20 mouse cellular contexts compared by ENCODE assay signal in genomic region chr8:81800792-81801191, GRCm38 (mm10).
DNase-seq lines count a peak whose midpoint lies in the region; ATAC-seq and TF ChIP-seq lines count a peak whose summit lies in the region.
"Had no signal": no experiment of that assay in that cellular context is flagged by ENCODE, and none has a peak within 500 bp of the region (broad histone marks: within the 10 kb centered on the region; RNA-seq: fewer than 3 reads in every experiment).

No protein-coding gene starts in this region.

- H3K4me3 ChIP-seq in kidney, embryonic 15.5 days (replicated peaks): no peak overlapping the region
- no peak overlapping the region for H3K4me3 ChIP-seq in neural tube, embryonic 11.5 days (ENCODE audit: low read depth, low read length)
- H3K4me3 ChIP-seq in CH12.LX (replicated peaks in 1 of 3; ENCODE audit: low read depth in 2 of 3, low read length in 2 of 3, poor library complexity in 1 of 3): no peak overlapping the region
- H3K4me3 ChIP-seq: embryonic facial prominence, embryonic 12.5 days; forebrain, embryonic 12.5 days; heart, embryonic 12.5 days; hindbrain, embryonic 12.5 days; intestine, embryonic 15.5 days had no signal

- no peaks in the 10 kb centered on the region for H3K36me3 ChIP-seq in kidney, embryonic 15.5 days
- H3K36me3 ChIP-seq in neural tube, embryonic 11.5 days (ENCODE audit: control insufficient read depth, insufficient read depth, low read length): no peaks in the 10 kb centered on the region
- H3K36me3 ChIP-seq in CH12.LX (replicated peaks in 1 of 2; ENCODE audit: control insufficient read depth in 1 of 2, insufficient read depth in 1 of 2, low read length in 1 of 2): peaks cover 0 to 4% of the 10 kb centered on the region in 2 experiments
- H3K36me3 ChIP-seq: embryonic facial prominence, embryonic 12.5 days; forebrain, embryonic 12.5 days; heart, embryonic 12.5 days; hindbrain, embryonic 12.5 days; intestine, embryonic 15.5 days had no signal

- DNase-seq in kidney, adult 9 months: no peak
- DNase-seq in neural tube, embryonic 11.5 days (ENCODE audit: low spot score): no peak
- DNase-seq in neural tube, embryonic 10.5 days (ENCODE audit: extremely low spot score, low spot score): no peak
- peak; percentile 60 for DNase-seq in CH12.LX (ENCODE audit: extremely low read depth)
- no peak for DNase-seq in layer of hippocampus, adult 9-11 months
- DNase-seq: adrenal gland, postnatal 10 days; cerebellum, adult 11 months; cerebellum, adult 8-10 months; cerebellum, postnatal 14 days; embryo, embryonic 11 days; gastrocnemius, postnatal 10 days had no signal

- TF ChIP-seq RAD21 in CH12.LX (IDR thresholded peaks at IDR 0.05; ENCODE audit: low read depth, low read length): no peak

- TF ChIP-seq EP300 in CH12.LX (IDR thresholded peaks at IDR 0.05; ENCODE audit: low read length): peak; percentile 88

- H3K9me3 ChIP-seq in kidney, embryonic 15.5 days (replicated peaks): no peaks in the 10 kb centered on the region
- H3K9me3 ChIP-seq in neural tube, embryonic 11.5 days (ENCODE audit: control insufficient read depth, low read length): no peaks in the 10 kb centered on the region
- peaks cover 8% of the 10 kb centered on the region for H3K9me3 ChIP-seq in CH12.LX (replicated peaks; ENCODE audit: low read length)
- H3K9me3 ChIP-seq: embryonic facial prominence, embryonic 12.5 days; forebrain, embryonic 12.5 days; heart, embryonic 12.5 days; hindbrain, embryonic 12.5 days; intestine, embryonic 15.5 days had no signal

- H3K27ac ChIP-seq in kidney, embryonic 15.5 days: no peak overlapping the region
- no peak overlapping the region for H3K27ac ChIP-seq in neural tube, embryonic 11.5 days (ENCODE audit: low read depth, low read length)
- H3K27ac ChIP-seq in CH12.LX (ENCODE audit: insufficient read depth, low read depth): no peak overlapping the region
- H3K27ac ChIP-seq: embryonic facial prominence, embryonic 12.5 days; forebrain, embryonic 12.5 days; hindbrain, embryonic 12.5 days; hindbrain, postnatal 0 days; intestine, embryonic 15.5 days had no signal

- TF ChIP-seq POLR2A in CH12.LX (IDR thresholded peaks at IDR 0.05; ENCODE audit: low read depth, low read length): no peak

- no peaks in the 10 kb centered on the region for H3K79me2 ChIP-seq in CH12.LX (replicated peaks; ENCODE audit: control insufficient read depth, extremely low read depth, insufficient read depth, poor library complexity, severe bottlenecking)

- no peak for TF ChIP-seq CTCF in CH12.LX (conservative IDR thresholded peaks at IDR 0.05 in 1 of 2, IDR thresholded peaks at IDR 0.05 in 1 of 2; ENCODE audit: low read depth in 2 of 2, low read length in 2 of 2)

- H3K4me1 ChIP-seq in kidney, embryonic 15.5 days: peaks cover 8% of the 10 kb centered on the region
- peaks cover 2% of the 10 kb centered on the region; the same call in 1 of the 2 replicates for H3K4me1 ChIP-seq in neural tube, embryonic 11.5 days (ENCODE audit: control insufficient read depth, insufficient read depth, low read length)
- H3K4me1 ChIP-seq in CH12.LX (ENCODE audit: control insufficient read depth in 1 of 2, insufficient read depth in 2 of 2): peaks cover 9 to 41% of the 10 kb centered on the region in 2 experiments; a peak in 3 of 4 replicates
- H3K4me1 ChIP-seq: embryonic facial prominence, embryonic 12.5 days; forebrain, embryonic 12.5 days; hindbrain, embryonic 12.5 days; intestine, embryonic 15.5 days had no signal

- dilution Hi-C loops in CH12.LX (cut with MboI; ENCODE audit: extremely low pct_ligation_motif_present, extremely low pct_unique_long_range_greater_than_20kb, low sequenced_read_pairs): no loop called here

- H3K4me2 ChIP-seq in kidney, embryonic 15.5 days: no peak overlapping the region
- no peak overlapping the region for H3K4me2 ChIP-seq in neural tube, embryonic 11.5 days (ENCODE audit: low read depth)
- no peak overlapping the region for H3K4me2 ChIP-seq in CH12.LX (ENCODE audit: insufficient read depth, low read depth, poor library complexity, severe bottlenecking)
- H3K4me2 ChIP-seq: embryonic facial prominence, embryonic 12.5 days; forebrain, embryonic 12.5 days; heart, embryonic 12.5 days; hindbrain, embryonic 12.5 days; intestine, embryonic 15.5 days had no signal

- H3K9ac ChIP-seq in kidney, embryonic 15.5 days: no peak overlapping the region
- H3K9ac ChIP-seq in neural tube, embryonic 11.5 days (ENCODE audit: low read length): no peak overlapping the region
- H3K9ac ChIP-seq in CH12.LX (ENCODE audit: insufficient read depth, low read depth): no peak overlapping the region
- H3K9ac ChIP-seq: embryonic facial prominence, embryonic 12.5 days; forebrain, embryonic 12.5 days; heart, embryonic 12.5 days; hindbrain, embryonic 12.5 days; intestine, embryonic 15.5 days had no signal

- in situ Hi-C loops in CH12.LX (cut with MboI; ENCODE audit: low pct_ligation_motif_present, low pct_unique_long_range_greater_than_20kb, low sequenced_read_pairs): loop anchor here (5.0 to 25.0 kb wide), 4 partner anchors 46 to 738 kb away; partner anchors contain the start of gene Inpp4b

- ATAC-seq in kidney, embryonic 15.5 days (replicated peaks; ENCODE audit: low FRiP score): peak; percentile 76
- ATAC-seq in neural tube, embryonic 11.5 days (ENCODE audit: insufficient read depth, low FRiP score, low TSS enrichment): peak; percentile 20; the same call in 1 of the 2 replicates
- ATAC-seq in granulocyte monocyte progenitor cell, adult 5-6 weeks (replicated peaks; ENCODE audit: poor library complexity, severe bottlenecking): no peak
- ATAC-seq: forebrain, embryonic 16.5 days; hindbrain, postnatal 0 days; intestine, embryonic 15.5 days had no signal

- H3K27me3 ChIP-seq in kidney, embryonic 15.5 days: no peaks in the 10 kb centered on the region
- H3K27me3 ChIP-seq in neural tube, embryonic 11.5 days (ENCODE audit: control insufficient read depth, insufficient read depth, low read length): no peaks in the 10 kb centered on the region
- H3K27me3 ChIP-seq in CH12.LX (replicated peaks): no peaks in the 10 kb centered on the region
- H3K27me3 ChIP-seq: embryonic facial prominence, embryonic 12.5 days; forebrain, embryonic 12.5 days; heart, embryonic 12.5 days; intestine, embryonic 15.5 days had no signal

TF ChIP-seq in CH12.LX, 34 proteins besides CTCF, POLR2A, EP300 and RAD21:
- TF ChIP-seq IRF4 (IDR thresholded peaks at IDR 0.05; ENCODE audit: low read depth, low read length) (peak; percentile 49), BHLHE40 (IDR thresholded peaks at IDR 0.05; ENCODE audit: low read depth, low read length) (no peak), JUN (IDR thresholded peaks at IDR 0.05; ENCODE audit: insufficient read depth, low read depth, low read length) (peak; percentile 89), JUND (conservative IDR thresholded peaks at IDR 0.05; ENCODE audit: low read depth, low read length) (peak; percentile 94), ETS1 (conservative IDR thresholded peaks at IDR 0.05; ENCODE audit: low read depth, low read length) (peak; percentile 87)
